Mouse (Mus musculus) limb, embryonic 11.5 days (tissue): ENCODE measurements around the gene Atf6b. TPM values are rescaled to one million over a fixed set of nuclear protein-coding genes. Genes with fewer than 3 reads are reported as not detected.

Experiments
- ATAC-seq: fragments of 200-750 bp; cut with Nextera tagmentation; 2 replicates; pipeline ENCODE4 v1.8.0; 2017; ENCODE audit warnings: low read depth; ENCODE audit not compliant: insufficient number of reproducible peaks, low FRiP score, low TSS enrichment
- DNase-seq: peaks from one replicate; pipeline ENCODE4 v3.0.0-alpha.2; 2015; ENCODE audit warnings: low spot score
- H3K27ac ChIP-seq: fragments of 300-500 bp; sonication (generic); replicated peaks from 2 replicates; pipeline ENCODE4 v1.5.1; 2014; ENCODE audit warnings: low read depth, mild to moderate bottlenecking, low read length
- H3K27me3 ChIP-seq: fragments of 300-500 bp; sonication (generic); 2 replicates; pipeline ENCODE4 v1.6.1; 2014; ENCODE audit warnings: mild to moderate bottlenecking, low read length, mixed read lengths; ENCODE audit not compliant: control insufficient read depth, insufficient read depth
- H3K36me3 ChIP-seq: fragments of 300-500 bp; sonication (generic); 2 replicates; pipeline ENCODE4 v1.6.1; 2014; ENCODE audit warnings: mild to moderate bottlenecking, low read length, moderate library complexity, mixed read lengths; ENCODE audit not compliant: control insufficient read depth, insufficient read depth
- H3K4me1 ChIP-seq: fragments of 300-500 bp; sonication (generic); 2 replicates; pipeline ENCODE4 v1.6.1; 2014; ENCODE audit warnings: low read length, mixed read lengths; ENCODE audit not compliant: control insufficient read depth, insufficient read depth
- H3K4me2 ChIP-seq: fragments of 300-500 bp; sonication (generic); 2 replicates; pipeline ENCODE4 v1.6.1; 2014; ENCODE audit warnings: low read depth, mild to moderate bottlenecking, moderate library complexity; ENCODE audit not compliant: severe bottlenecking
- H3K4me3 ChIP-seq: fragments of 300-500 bp; sonication (generic); 2 replicates; pipeline ENCODE4 v1.5.1; 2014; ENCODE audit warnings: low read depth, low read length
- H3K9ac ChIP-seq: fragments of 300-500 bp; sonication (generic); 2 replicates; pipeline ENCODE4 v1.6.1; 2014; ENCODE audit warnings: mild to moderate bottlenecking, low read length
- H3K9me3 ChIP-seq: fragments of 300-500 bp; sonication (generic); 2 replicates; pipeline ENCODE4 v1.6.1; 2016; ENCODE audit warnings: low read length; ENCODE audit not compliant: control insufficient read depth
- WGBS: fragments of 180-500 bp; shearing (Covaris S2); extraction: QIAGEN DNeasy Blood & Tissue Kit; methylation state at CpG from one replicate; pipeline ENCODE4 v1.1.7; 2014; 5-methylcytosine and 5-hydroxymethylcytosine counted together
- polyA plus RNA-seq: library from polyadenylated mRNA; unstranded; fragments of >200 nt; fragmentation: Nextera tagmentation; extraction: Ambion mirVana; gene quantifications from 2 replicates; pipeline ENCODE4 v1.2.1, GENCODE M21; 2014

Gene Atf6b
- polyA plus RNA-seq, 1 experiment from 2014 or later: 63.4 TPM

DNA sequence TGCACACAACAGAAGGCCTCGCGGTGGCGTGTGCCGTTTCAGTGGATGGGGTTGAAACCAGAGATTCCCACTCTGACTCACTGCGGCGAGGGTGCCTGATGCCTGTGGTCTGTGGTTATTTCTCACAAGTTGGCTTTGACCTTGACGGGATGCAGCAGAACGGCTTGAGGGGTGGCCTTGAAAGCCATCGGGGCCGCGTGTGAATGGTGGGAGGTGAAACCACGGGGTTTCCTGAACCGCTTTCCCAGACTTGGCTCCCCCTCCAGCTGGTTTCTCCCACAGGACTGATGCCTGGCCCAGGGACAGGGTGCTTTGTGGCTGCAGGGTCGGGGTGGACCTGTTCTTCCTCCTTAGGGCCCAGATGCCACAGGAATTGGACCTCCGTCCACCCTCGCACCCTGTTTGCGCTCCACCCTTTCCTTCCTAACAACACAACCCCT is 34.2 kb downstream of the Atf6b start:
- no peaks in the 10 kb centered on the region for H3K4me1 ChIP-seq
- H3K27me3 ChIP-seq: peaks cover 5% of the 10 kb centered on the region

DNA sequence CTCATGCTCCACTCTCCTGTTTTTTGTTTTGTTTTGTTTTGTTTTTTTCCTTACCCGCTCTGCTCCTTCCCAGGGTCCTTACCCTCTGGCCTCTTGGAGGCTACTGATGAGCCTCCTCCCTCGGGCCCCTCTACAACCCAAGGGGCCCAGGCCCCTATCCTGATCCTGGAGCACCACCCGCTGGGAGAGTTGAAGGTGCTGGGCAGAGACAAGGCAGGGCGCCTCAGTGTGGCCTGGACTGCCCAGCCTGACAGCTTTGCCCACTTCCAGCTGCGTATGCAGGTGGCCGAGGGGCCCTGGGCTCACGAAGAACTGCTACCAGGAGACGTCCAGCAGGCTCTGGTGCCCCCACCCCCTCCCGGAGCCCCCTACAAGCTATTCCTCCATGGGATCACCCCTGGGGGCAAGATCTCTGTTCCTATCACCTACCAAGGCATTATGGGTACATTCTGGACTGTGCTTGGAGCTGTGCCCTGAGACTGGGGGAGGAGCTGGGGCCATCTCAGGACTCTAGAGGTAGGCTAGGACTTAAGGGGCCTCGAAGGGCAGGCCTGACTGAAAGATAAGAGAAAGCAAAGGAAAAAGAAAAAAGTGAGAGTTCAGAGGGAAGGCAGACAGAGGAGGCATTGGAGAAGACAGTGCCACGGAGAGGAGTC is 35.1 kb downstream of the Atf6b start:
- no peak overlapping the region for H3K4me3 ChIP-seq
- H3K4me2 ChIP-seq: no peak overlapping the region
- ATAC-seq (no peak), DNase-seq (no peak)
- no peaks in the 10 kb centered on the region for H3K36me3 ChIP-seq
- no peaks in the 10 kb centered on the region for H3K9me3 ChIP-seq
- no peaks in the 10 kb centered on the region for H3K4me1 ChIP-seq
- H3K27me3 ChIP-seq: peaks cover 3% of the 10 kb centered on the region; the same call in 1 of the 2 replicates
- no peak overlapping the region for H3K27ac ChIP-seq
- WGBS: 70% methylated on average over 11 of the region's 11 CpGs
- no peak overlapping the region for H3K9ac ChIP-seq

More for the DNA sequence above, 34.2 kb downstream of the Atf6b start:
- no peak for DNase-seq
- Histone ChIP-seq H3K9me3 (no peaks in the 10 kb centered on the region), H3K27ac (no peak overlapping the region), H3K4me2 (no peak overlapping the region), H3K36me3 (no peaks in the 10 kb centered on the region), H3K9ac (no peak overlapping the region), H3K4me3 (no peak overlapping the region)
- ATAC-seq: no peak
- WGBS: 75% methylated on average over 17 of the region's 17 CpGs

DNA sequence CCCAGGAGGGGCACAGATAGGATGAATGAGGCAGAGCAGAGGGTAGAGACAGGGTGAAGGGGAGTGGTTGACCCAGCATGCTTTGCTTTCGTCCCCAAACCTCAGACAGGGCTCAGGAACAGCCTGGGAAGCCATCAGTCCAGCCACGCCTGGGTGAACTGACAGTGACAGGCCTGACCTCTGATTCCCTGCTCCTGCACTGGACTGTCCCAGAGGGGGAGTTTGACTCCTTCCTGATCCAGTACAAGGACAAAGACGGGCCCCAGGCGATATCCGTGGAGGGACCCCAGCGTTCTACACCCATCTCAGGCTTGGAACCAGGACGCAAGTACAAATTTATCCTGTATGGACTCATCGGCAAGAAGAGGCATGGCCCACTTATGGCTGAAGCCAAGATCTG is 36.2 kb downstream of the Atf6b start:
- no peaks in the 10 kb centered on the region for H3K9me3 ChIP-seq
- ATAC-seq (no peak), DNase-seq (no peak)
- no peaks in the 10 kb centered on the region for H3K4me1 ChIP-seq
- WGBS: 79% methylated on average over 8 of the region's 8 CpGs
- peaks cover 3% of the 10 kb centered on the region; the same call in 1 of the 2 replicates for H3K27me3 ChIP-seq
- no peak overlapping the region; the same call in 1 of the 2 replicates for H3K9ac ChIP-seq
- no peaks in the 10 kb centered on the region for H3K36me3 ChIP-seq
- no peak overlapping the region for H3K4me3 ChIP-seq
- H3K4me2 ChIP-seq: no peak overlapping the region
- H3K27ac ChIP-seq: no peak overlapping the region

DNA sequence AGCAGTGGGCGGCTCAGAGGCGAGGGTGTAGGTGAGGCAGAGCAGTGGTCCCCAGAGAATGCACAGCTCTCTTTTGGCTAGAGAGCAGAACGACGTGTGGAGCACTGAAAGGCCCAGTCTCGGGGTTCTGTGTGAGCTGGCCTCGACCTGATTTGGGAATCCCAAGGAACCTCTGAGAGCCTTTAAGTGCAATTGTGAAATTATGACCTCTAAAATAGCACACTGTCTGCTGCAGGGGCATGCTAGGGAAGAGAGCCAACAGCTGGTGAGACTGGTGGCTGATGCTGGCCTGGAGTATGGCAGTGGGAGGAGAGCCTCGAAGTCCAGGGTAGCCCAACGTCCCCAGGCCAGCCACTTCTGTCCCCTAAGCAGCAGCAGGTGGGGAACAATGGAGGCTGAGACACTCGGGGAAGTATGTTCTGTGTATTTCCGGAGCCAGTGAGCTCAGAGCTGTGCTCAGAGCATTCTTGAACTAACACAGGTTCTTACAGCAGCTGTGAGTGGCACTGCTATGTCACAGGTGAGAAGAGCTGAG is 36.8 kb downstream of the Atf6b start:
- H3K27ac ChIP-seq: no peak overlapping the region
- H3K4me1 ChIP-seq: no peaks in the 10 kb centered on the region
- 70% methylated on average over 10 of the region's 10 CpGs for WGBS
- no peaks in the 10 kb centered on the region for H3K9me3 ChIP-seq
- no peaks in the 10 kb centered on the region for H3K36me3 ChIP-seq
- DNase-seq (no peak), ATAC-seq (no peak)
- no peak overlapping the region for H3K9ac ChIP-seq
- H3K4me3 ChIP-seq: no peak overlapping the region
- peaks cover 3% of the 10 kb centered on the region; the same call in 1 of the 2 replicates for H3K27me3 ChIP-seq
- no peak overlapping the region for H3K4me2 ChIP-seq

DNA sequence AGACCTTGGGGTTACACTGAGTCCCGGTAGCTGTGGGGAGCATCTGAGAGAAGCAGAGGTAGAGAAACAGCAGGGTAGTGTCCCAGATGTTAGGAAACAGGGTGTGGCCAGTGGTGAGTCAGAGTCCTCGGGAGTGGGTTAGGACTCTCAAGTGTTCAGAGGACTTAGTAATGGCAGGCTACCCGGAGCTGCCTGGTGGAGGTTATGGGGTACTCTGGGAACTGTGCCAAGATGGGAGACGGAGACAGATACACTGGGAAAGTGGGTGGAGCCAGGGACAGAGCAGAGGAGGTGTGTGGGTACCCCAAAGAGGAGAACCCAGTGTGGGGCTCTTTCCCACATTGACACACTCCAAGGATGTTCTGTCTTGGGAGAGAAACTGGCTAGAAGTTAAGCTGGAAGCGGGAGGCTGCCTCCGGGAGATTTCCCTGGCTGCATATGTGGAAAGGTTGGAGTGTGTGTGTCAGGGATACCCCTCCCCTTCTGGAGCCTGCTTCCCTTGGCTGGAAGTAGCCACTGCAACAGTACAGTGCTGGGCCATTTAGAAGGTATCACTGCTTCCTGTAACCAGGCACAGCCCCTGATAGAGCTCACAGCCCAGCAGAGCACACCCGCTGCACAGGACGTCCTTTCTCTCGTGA is 37.4 kb downstream of the Atf6b start:
- no peak for DNase-seq
- H3K36me3 ChIP-seq: no peaks in the 10 kb centered on the region
- H3K4me3 ChIP-seq: no peak overlapping the region
- H3K27me3 ChIP-seq: peaks cover 3% of the 10 kb centered on the region; the same call in 1 of the 2 replicates
- 80% methylated on average over 9 of the region's 9 CpGs for WGBS
- H3K9ac ChIP-seq: no peak overlapping the region
- ATAC-seq: no peak
- H3K27ac ChIP-seq: no peak overlapping the region
- no peak overlapping the region for H3K4me2 ChIP-seq
- H3K4me1 ChIP-seq: no peaks in the 10 kb centered on the region
- H3K9me3 ChIP-seq: no peaks in the 10 kb centered on the region

DNA sequence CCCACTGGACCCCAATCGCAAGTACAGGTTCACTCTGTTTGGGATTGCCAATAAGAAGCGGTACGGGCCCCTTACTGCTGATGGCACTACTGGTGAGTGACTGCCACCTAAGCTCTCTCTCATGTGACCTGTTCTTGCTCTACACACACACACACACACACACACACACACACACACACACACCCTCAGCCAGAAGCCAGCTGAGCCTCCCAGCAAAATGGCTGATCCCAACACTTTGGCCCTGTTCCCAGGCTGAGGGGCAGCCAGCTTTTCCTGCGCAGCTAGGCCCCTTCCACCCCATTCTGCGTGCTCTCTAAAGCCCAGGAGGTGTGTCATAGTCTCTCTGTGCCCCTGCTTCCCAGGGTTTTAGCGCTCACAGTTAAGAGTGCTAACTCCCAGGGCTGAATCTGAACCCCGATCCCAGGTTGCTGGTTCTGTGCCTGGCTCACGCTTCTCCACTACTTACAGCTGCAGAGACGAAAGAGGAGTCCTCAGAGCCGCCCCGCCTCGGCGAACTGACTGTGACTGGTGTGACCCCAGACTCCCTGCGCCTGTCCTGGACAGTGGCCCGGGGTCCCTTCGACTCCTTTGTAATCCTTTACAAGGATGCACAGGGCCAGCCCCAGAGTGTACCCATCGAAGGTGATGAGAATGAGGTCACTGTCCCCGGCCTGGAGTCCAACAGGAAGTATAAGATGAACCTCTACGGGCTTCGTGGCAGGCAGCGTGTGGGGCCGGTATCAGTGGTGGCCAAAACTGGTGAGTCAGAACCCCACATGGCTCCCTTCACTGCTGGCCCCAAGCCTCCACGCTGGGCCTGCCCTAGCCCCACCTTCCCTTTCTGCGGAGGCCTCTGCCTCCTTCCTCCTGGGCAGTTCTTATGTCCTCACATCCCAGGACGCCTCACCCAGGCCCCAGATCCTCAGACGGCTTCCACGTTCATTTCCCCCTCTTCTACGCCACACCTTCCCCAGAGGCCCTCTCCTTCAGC is 38.5 kb downstream of the Atf6b start:
- Histone ChIP-seq H3K4me3 (no peak overlapping the region), H3K36me3 (no peaks in the 10 kb centered on the region), H3K27me3 (no peaks in the 10 kb centered on the region), H3K27ac (no peak overlapping the region), H3K9me3 (no peaks in the 10 kb centered on the region), H3K4me2 (no peak overlapping the region), H3K4me1 (no peaks in the 10 kb centered on the region), H3K9ac (no peak overlapping the region)
- 86% methylated on average over 28 of the region's 28 CpGs for WGBS
- DNase-seq (no peak), ATAC-seq (no peak)

DNA sequence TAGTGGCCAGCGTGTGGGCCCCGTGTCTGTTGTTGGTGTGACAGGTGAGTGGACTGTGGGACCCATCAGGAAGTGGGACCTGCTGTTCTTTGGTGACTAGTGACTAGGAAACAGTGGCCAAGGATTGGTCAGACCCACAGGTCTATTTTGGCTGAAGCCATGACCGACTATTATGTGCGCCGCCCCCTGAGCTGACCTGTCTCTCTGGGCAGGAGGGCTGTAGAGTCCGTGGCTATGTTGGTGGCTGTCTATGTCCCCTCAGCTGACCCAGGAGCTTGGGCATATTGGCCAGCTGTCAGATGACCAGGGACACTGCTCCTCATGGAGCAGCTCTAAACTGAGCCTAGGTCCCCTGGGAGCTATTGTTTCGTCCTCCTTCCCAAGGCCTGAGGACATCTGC is 41.9 kb downstream of the Atf6b start:
- no peak for DNase-seq
- no peaks in the 10 kb centered on the region for H3K36me3 ChIP-seq
- H3K27me3 ChIP-seq: no peaks in the 10 kb centered on the region
- no peak overlapping the region for H3K4me3 ChIP-seq
- H3K9me3 ChIP-seq: no peaks in the 10 kb centered on the region
- no peak overlapping the region for H3K4me2 ChIP-seq
- no peaks in the 10 kb centered on the region for H3K4me1 ChIP-seq
- WGBS: 88% methylated on average over 7 of the region's 7 CpGs
- H3K27ac ChIP-seq: no peak overlapping the region
- no peak overlapping the region for H3K9ac ChIP-seq
- ATAC-seq: no peak

DNA sequence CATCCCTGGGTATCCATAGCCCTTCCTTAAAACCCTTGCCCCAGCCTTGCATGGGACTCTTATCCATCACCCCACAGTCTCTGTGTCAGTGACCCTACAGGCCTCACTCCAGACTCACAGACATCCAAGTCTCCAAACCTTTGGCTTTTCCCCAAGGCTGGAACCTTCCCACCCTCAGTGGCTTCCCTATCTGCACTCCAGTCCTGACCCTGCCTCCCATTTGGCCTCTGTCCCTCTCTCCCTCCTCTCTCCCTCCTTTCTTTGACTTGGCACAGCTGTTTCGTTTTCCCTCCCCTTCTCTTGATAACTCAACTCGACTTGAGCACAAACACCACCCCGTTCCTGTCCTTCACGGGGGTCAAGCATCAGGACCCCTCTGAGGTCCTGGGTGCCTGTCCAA is 43.5 kb downstream of the Atf6b start:
- Histone ChIP-seq H3K4me1 (no peaks in the 10 kb centered on the region), H3K4me3 (no peak overlapping the region), H3K4me2 (no peak overlapping the region), H3K9ac (no peak overlapping the region), H3K27me3 (no peaks in the 10 kb centered on the region), H3K36me3 (no peaks in the 10 kb centered on the region), H3K27ac (no peak overlapping the region), H3K9me3 (no peaks in the 10 kb centered on the region)
- DNase-seq (no peak), ATAC-seq (no peak)
- WGBS: 66% methylated on average over 4 of the region's 4 CpGs
